Mouse (Mus musculus): ENCODE measurements around the gene Slc25a44.

DNA sequence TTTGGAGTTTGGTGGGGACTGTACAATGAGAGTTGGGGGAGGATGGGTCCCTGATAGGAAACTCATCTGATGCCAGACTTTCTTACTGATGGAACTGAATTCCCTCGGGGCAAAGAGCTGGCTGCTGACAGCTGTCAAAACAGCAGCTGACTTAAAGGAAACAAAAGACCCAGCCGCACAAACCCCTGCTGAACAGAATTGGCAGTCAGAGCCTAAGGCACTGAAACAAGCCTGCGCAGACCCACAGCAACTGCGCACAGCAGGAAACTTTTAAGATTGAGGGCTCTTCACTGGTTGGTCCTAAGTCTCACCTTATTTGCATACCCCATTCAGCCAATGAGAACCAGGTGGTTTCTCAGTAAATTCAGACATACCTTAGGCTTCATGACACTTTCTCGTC is 48.1 kb upstream of the Slc25a44 start:
- TF ChIP-seq CTCF (IDR thresholded peaks at IDR 0.05; ENCODE audit: control insufficient read depth, insufficient read depth, insufficient read length) (no peak), USF1 (IDR thresholded peaks at IDR 0.05; ENCODE audit: low read depth) (no peak), MAX (IDR thresholded peaks at IDR 0.05) (no peak), MYOG (IDR thresholded peaks at IDR 0.05; ENCODE audit: control insufficient read depth, extremely low read depth, insufficient read length) (no peak)

Measured in C2C12 (cell line).